Mouse (Mus musculus) liver, embryonic 12.5 days (tissue): Measurements from ENCODE around the gene Hist2h2ab. TPM values are rescaled to one million over a fixed set of nuclear protein-coding genes. Genes with fewer than 3 reads are reported as not detected.
A peak's percentile ranks its signal among the peaks of the same experiment; 100 is the strongest.

ENCODE experiments used
- ATAC-seq: fragments of 200-750 bp; cut with Nextera tagmentation; 2 replicates; pipeline ENCODE4 v1.8.0; 2017; ENCODE audit warnings: moderate number of reproducible peaks, mild to moderate bottlenecking, moderate library complexity
- H3K27ac ChIP-seq: fragments of 300-500 bp; sonication (generic); 2 replicates; pipeline ENCODE4 v1.5.1; 2016; ENCODE audit warnings: mild to moderate bottlenecking
- H3K27me3 ChIP-seq: fragments of 300-500 bp; sonication (generic); replicated peaks from 2 replicates; pipeline ENCODE4 v1.6.1; 2016; ENCODE audit warnings: mild to moderate bottlenecking, moderate library complexity
- H3K36me3 ChIP-seq: fragments of 300-500 bp; sonication (generic); 2 replicates; pipeline ENCODE4 v1.6.1; 2016; ENCODE audit warnings: mild to moderate bottlenecking, moderate library complexity
- H3K4me1 ChIP-seq: fragments of 300-500 bp; sonication (generic); 2 replicates; pipeline ENCODE4 v1.6.1; 2016
- H3K4me2 ChIP-seq: fragments of 300-500 bp; sonication (generic); 2 replicates; pipeline ENCODE4 v1.6.1; 2016; ENCODE audit warnings: mild to moderate bottlenecking, moderate library complexity
- H3K4me3 ChIP-seq: fragments of 300-500 bp; sonication (generic); 2 replicates; pipeline ENCODE4 v1.5.1; 2016; ENCODE audit warnings: mild to moderate bottlenecking, moderate library complexity
- H3K9ac ChIP-seq: fragments of 300-500 bp; sonication (generic); 2 replicates; pipeline ENCODE4 v1.6.1; 2016; ENCODE audit warnings: mild to moderate bottlenecking, moderate library complexity
- H3K9me3 ChIP-seq: fragments of 300-500 bp; sonication (generic); replicated peaks from 2 replicates; pipeline ENCODE4 v1.6.1; 2016; ENCODE audit warnings: mild to moderate bottlenecking, moderate library complexity
- WGBS: fragments of 180-500 bp; shearing (Covaris S2); methylation state at CpG from one replicate; pipeline ENCODE4 v1.1.7; 2016; ENCODE audit not compliant: insufficient replicate concordance; 5-methylcytosine and 5-hydroxymethylcytosine counted together
- polyA plus RNA-seq: library from polyadenylated mRNA; unstranded; fragments of >200 nt; fragmentation: Nextera tagmentation; extraction: Ambion mirVana; gene quantifications from 2 replicates; pipeline ENCODE4 v1.2.1, GENCODE M21; 2016

Gene Hist2h2ab
- polyA plus RNA-seq, 1 experiment from 2014 or later, result 0.86 TPM

DNA sequence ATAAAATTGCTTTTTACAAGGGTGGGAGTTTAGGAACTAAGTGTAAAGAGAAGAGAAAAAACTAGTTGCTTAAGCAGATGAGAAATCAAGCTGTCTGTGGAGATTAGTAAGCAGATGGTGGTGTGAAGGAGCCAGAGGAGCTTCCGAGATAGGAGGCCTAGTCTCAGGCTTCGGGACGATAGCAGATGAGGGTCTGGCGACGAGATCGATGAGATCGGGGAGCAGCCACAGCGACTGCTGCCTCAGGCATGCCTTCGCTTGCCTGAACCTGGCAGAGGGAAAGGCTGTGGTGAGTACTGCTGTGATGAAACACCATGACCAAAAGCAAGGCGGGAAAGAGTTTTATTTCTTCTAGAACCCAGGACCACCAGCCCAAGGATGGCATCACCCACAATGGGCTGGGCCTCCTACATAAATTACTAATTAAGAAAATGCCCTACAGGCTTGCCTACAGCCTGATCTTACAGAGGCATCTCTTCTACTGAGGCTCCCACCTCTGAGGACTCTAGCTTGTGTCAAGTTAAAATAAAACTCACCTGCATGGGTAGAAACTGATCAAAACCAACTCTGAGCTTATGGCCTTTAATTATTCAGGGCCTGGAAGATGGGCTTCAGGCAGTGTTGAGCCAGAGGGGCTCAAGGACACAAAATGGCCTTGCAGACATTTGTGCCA, 35.2 kb downstream of the Hist2h2ab start:
- Histone ChIP-seq H3K4me3 (0 out of 2 replicates have a peak overlapping the region, but pooled peaks have one; percentile 6), H3K4me1 (peaks cover 66% of the 10 kb centered on the region), H3K9me3 (no peaks in the 10 kb centered on the region), H3K36me3 (no peaks in the 10 kb centered on the region), H3K27ac (peak overlapping the region; percentile 86), H3K9ac (peak overlapping the region; percentile 54), H3K27me3 (no peaks in the 10 kb centered on the region), H3K4me2 (peak overlapping the region; percentile 55)
- peak; percentile 92 for ATAC-seq
- 18% methylated on average over 10 of the region's 10 CpGs for WGBS

- peaks cover 57% of the 10 kb centered on the region for H3K4me1 ChIP-seq
Observed at GRCm38 (mm10) chr3:96255926-96256593, 36.4 kb downstream of the Hist2h2ab start.

GRCm38 (mm10) chr3:96257190-96257589, 37.5 kb downstream of the Hist2h2ab start:
- Histone ChIP-seq H3K27me3 (no peaks in the 10 kb centered on the region), H3K4me2 (no peak overlapping the region), H3K27ac (0 out of 2 replicates have a peak overlapping the region, but pooled peaks have one; percentile 9), H3K9ac (no peak overlapping the region), H3K4me3 (no peak overlapping the region), H3K36me3 (no peaks in the 10 kb centered on the region), H3K4me1 (peaks cover 65% of the 10 kb centered on the region), H3K9me3 (no peaks in the 10 kb centered on the region)
- no peak for ATAC-seq
- whole genome bisulfite sequencing, result 77% methylated on average over 3 of the region's 3 CpGs

More at GRCm38 (mm10) chr3:96255926-96256593, 36.4 kb downstream of the Hist2h2ab start:
- Histone ChIP-seq H3K27me3 (no peaks in the 10 kb centered on the region), H3K4me2 (no peak overlapping the region), H3K36me3 (no peaks in the 10 kb centered on the region), H3K9ac (peak overlapping the region; percentile 2; the same call in 1 of the 2 replicates), H3K4me3 (no peak overlapping the region), H3K9me3 (no peaks in the 10 kb centered on the region), H3K27ac (no peak overlapping the region)
- no peak for ATAC-seq
- WGBS, result 64% methylated on average over 5 of the region's 5 CpGs

DNA sequence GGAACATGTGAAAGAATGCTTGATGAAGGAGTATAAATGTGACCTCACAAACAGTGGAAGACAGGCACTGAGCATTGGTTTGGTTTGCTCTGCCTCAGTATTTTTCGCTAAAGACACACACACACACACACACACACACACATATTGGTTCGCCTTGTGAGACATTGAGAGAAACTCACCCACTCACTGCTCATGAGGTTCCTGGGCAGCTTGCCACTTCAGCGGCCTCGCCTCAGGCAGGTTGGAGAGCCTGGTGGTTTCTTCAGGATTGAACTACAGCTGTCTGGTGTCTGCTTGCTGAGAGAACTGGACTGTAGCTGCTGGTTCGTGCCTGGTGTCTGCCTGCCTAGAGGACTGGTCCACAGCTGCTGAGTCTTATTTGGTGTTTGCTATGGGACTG, 40.6 kb downstream of the Hist2h2ab start:
- H3K9me3 ChIP-seq, result no peaks in the 10 kb centered on the region
- no peak overlapping the region for H3K27ac ChIP-seq
- peaks cover 55% of the 10 kb centered on the region for H3K4me1 ChIP-seq
- H3K4me3 ChIP-seq, result no peak overlapping the region
- no peaks in the 10 kb centered on the region for H3K36me3 ChIP-seq
- no peak overlapping the region for H3K9ac ChIP-seq
- no peak for ATAC-seq
- WGBS, result 79% methylated on average over 5 of the region's 5 CpGs
- no peaks in the 10 kb centered on the region for H3K27me3 ChIP-seq
- no peak overlapping the region for H3K4me2 ChIP-seq

- Histone ChIP-seq H3K9me3 (no peaks in the 10 kb centered on the region), H3K4me2 (peak overlapping the region; percentile 74), H3K4me1 (peaks cover 55% of the 10 kb centered on the region), H3K4me3 (peak overlapping the region; percentile 58), H3K27ac (peak overlapping the region; percentile 98), H3K27me3 (no peaks in the 10 kb centered on the region), H3K36me3 (no peaks in the 10 kb centered on the region), H3K9ac (peak overlapping the region; percentile 84)
- no peak for ATAC-seq
- 51% methylated on average over 3 of the region's 3 CpGs for whole genome bisulfite sequencing
Observed at GRCm38 (mm10) chr3:96261623-96262022, 42.0 kb downstream of the Hist2h2ab start.

- Histone ChIP-seq H3K4me2 (peak overlapping the region; percentile 74), H3K4me1 (peaks cover 58% of the 10 kb centered on the region), H3K36me3 (no peaks in the 10 kb centered on the region), H3K9ac (peak overlapping the region; percentile 84), H3K27ac (peak overlapping the region; percentile 98), H3K27me3 (no peaks in the 10 kb centered on the region), H3K4me3 (peak overlapping the region; percentile 58), H3K9me3 (no peaks in the 10 kb centered on the region)
- 2% methylated on average over 19 of the region's 19 CpGs for whole genome bisulfite sequencing
- peak; percentile 76 for ATAC-seq
Observed at GRCm38 (mm10) chr3:96262216-96262875, 42.7 kb downstream of the Hist2h2ab start.

DNA sequence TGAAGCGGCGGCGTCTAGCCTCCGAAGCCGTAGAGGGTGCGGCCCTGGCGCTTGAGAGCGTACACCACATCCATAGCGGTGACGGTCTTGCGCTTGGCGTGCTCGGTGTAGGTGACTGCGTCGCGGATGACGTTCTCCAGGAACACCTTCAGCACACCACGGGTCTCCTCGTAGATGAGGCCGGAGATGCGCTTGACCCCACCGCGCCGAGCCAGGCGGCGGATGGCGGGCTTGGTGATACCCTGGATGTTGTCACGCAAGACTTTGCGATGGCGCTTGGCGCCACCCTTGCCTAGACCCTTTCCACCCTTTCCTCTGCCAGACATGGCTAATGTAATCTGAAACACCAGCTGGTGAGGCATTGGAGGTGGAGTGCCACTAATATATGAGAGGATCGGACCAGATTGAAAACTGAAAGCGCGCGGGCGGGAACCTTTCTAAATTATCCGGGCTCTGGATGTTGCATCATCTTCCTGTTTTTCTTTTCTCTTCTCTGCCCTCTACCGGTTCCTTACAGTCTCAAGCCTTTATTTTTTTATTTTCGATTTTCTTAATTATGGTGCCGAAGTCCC, 43.4 kb downstream of the Hist2h2ab start, which contains the start of gene Hist2h4:
Hist2h4 (minus strand) TSS at position 333 of the 572 bp plus-strand sequence.
- peaks cover 61% of the 10 kb centered on the region for H3K4me1 ChIP-seq
- H3K9ac ChIP-seq, result peak within 1 kb of the TSS; percentile 84
- no peaks in the 10 kb centered on the region for H3K27me3 ChIP-seq
- WGBS, result under 1% methylated on average over 40 of the region's 40 CpGs
- no peaks in the 10 kb centered on the region for H3K9me3 ChIP-seq
- peak within 1 kb of the TSS; percentile 98 for H3K27ac ChIP-seq
- peak; percentile 90 for ATAC-seq
- no peaks in the 10 kb centered on the region for H3K36me3 ChIP-seq
- H3K4me2 ChIP-seq, result peak within 1 kb of the TSS; percentile 74
- H3K4me3 ChIP-seq, result peak within 1 kb of the TSS; percentile 58

GRCm38 (mm10) chr3:96263558-96264403, 44.1 kb downstream of the Hist2h2ab start:
- peak overlapping the region; percentile 98 for H3K27ac ChIP-seq
- peak overlapping the region; percentile 84 for H3K9ac ChIP-seq
- H3K4me2 ChIP-seq, result peak overlapping the region; percentile 74
- H3K27me3 ChIP-seq, result no peaks in the 10 kb centered on the region
- H3K4me3 ChIP-seq, result peak overlapping the region; percentile 58
- 6% methylated on average over 27 of the region's 27 CpGs for WGBS
- peaks cover 64% of the 10 kb centered on the region for H3K4me1 ChIP-seq
- no peaks in the 10 kb centered on the region for H3K9me3 ChIP-seq
- no peak for ATAC-seq
- H3K36me3 ChIP-seq, result no peaks in the 10 kb centered on the region

GRCm38 (mm10) chr3:96264404-96264949, 44.8 kb downstream of the Hist2h2ab start:
- no peak for ATAC-seq
- H3K27me3 ChIP-seq, result no peaks in the 10 kb centered on the region
- H3K4me3 ChIP-seq, result peak overlapping the region; percentile 58
- H3K4me1 ChIP-seq, result peaks cover 64% of the 10 kb centered on the region
- H3K27ac ChIP-seq, result peak overlapping the region; percentile 98
- peak overlapping the region; percentile 74 for H3K4me2 ChIP-seq
- no peaks in the 10 kb centered on the region for H3K36me3 ChIP-seq
- peak overlapping the region; percentile 84 for H3K9ac ChIP-seq
- 71% methylated on average over 7 of the region's 7 CpGs for WGBS
- no peaks in the 10 kb centered on the region for H3K9me3 ChIP-seq

DNA sequence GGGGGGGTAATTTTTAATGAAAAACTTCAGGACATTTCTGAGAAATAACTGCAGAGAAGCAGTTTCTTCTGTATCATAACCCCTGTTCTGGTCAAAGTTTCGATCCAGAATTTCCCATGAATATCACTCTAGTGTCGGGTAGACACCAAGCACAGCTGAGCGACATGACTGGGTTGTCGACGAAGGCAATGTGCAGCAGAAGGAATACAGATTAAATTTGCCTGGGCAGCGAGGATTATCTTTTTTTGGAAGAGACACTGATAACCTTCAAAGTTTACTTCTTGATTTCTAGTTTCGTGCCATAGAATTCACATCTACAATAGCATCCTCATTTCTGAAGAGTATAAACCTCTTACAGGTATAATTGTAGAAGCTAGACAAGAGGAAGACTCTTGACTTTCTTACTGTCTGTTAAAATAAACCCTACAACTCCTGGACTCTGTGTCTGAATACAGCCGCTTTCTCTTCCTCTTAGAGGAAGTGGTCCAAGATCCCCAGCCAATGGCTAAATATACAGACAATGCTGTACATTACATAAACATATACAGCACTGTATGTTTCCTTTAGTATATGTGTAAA, 46.6 kb downstream of the Hist2h2ab start:
- peak overlapping the region; percentile 95 for H3K27ac ChIP-seq
- peak overlapping the region; percentile 12; the same call in 1 of the 2 replicates for H3K4me2 ChIP-seq
- H3K9ac ChIP-seq, result peak overlapping the region; percentile 65
- H3K4me3 ChIP-seq, result no peak overlapping the region
- H3K9me3 ChIP-seq, result no peaks in the 10 kb centered on the region
- no peaks in the 10 kb centered on the region for H3K36me3 ChIP-seq
- peaks cover 63% of the 10 kb centered on the region for H3K4me1 ChIP-seq
- 39% methylated on average over 8 of the region's 8 CpGs for WGBS
- no peaks in the 10 kb centered on the region for H3K27me3 ChIP-seq
- ATAC-seq, result no peak
